Mouse (Mus musculus) midbrain, embryonic 10.5 days (tissue): ENCODE data around the gene Dscam. TPM values are rescaled to one million over a fixed set of nuclear protein-coding genes. Genes with fewer than 3 reads are reported as not detected.

ENCODE experiments used
- DNase-seq: peaks from one replicate; pipeline ENCODE4 v3.0.0-alpha.2; 2017; ENCODE audit warnings: low spot score
- H3K27ac ChIP-seq: fragments of 300-500 bp; sonication (generic); replicated peaks from 2 replicates; pipeline ENCODE4 v1.5.1; 2016; ENCODE audit warnings: mild to moderate bottlenecking
- H3K27me3 ChIP-seq: fragments of 300-500 bp; sonication (generic); 2 replicates; pipeline ENCODE4 v1.6.1; 2016; ENCODE audit warnings: low read depth, mild to moderate bottlenecking; ENCODE audit not compliant: poor library complexity, severe bottlenecking
- H3K36me3 ChIP-seq: fragments of 300-500 bp; sonication (generic); 2 replicates; pipeline ENCODE4 v1.6.1; 2016; ENCODE audit warnings: mild to moderate bottlenecking, moderate library complexity
- H3K4me1 ChIP-seq: fragments of 300-500 bp; sonication (generic); 2 replicates; pipeline ENCODE4 v1.6.1; 2016
- H3K4me3 ChIP-seq: fragments of 300-500 bp; sonication (generic); 2 replicates; pipeline ENCODE4 v1.5.1; 2016; ENCODE audit warnings: mild to moderate bottlenecking, moderate library complexity
- H3K9me3 ChIP-seq: fragments of 300-500 bp; sonication (generic); replicated peaks from 2 replicates; pipeline ENCODE4 v1.6.1; 2016; ENCODE audit warnings: mild to moderate bottlenecking
- WGBS: fragments of 180-500 bp; shearing (Covaris S2); methylation state at CpG from one replicate; pipeline ENCODE4 v1.1.7; 2016; 5-methylcytosine and 5-hydroxymethylcytosine counted together
- polyA plus RNA-seq: library from polyadenylated mRNA; unstranded; fragments of >200 nt; fragmentation: Nextera tagmentation; extraction: Ambion mirVana; gene quantifications from 2 replicates; pipeline ENCODE4 v1.2.1, GENCODE M21; 2016

Gene Dscam
- polyA plus RNA-seq, 1 experiment from 2014 or later = 0.46 TPM

DNA sequence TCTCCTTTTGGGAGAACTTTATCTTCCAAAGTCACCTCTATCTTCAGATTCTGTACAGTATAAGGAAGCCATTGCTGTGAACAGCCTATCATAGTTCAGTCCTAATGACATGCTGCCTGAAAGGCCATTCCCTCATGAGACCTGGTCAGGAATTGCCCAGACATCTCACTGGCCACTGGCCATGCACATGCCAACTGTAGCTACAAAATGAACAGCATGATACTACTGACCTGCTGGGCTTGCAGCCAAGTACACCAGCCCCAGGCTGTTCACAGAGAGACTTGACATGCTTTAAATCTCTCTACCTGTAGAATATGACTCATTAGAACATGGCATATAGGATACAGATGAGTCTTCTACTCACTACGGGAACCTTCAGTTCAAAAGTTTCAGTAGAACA, 364.3 kb downstream of the Dscam start:
- no peak overlapping the region for H3K4me3 ChIP-seq
- WGBS = 92% methylated on average over 1 of the region's 1 CpGs
- H3K9me3 ChIP-seq = no peaks in the 10 kb centered on the region
- H3K27me3 ChIP-seq = no peaks in the 10 kb centered on the region
- no peaks in the 10 kb centered on the region for H3K36me3 ChIP-seq
- DNase-seq = no peak
- no peaks in the 10 kb centered on the region for H3K4me1 ChIP-seq
- H3K27ac ChIP-seq = no peak overlapping the region

DNA sequence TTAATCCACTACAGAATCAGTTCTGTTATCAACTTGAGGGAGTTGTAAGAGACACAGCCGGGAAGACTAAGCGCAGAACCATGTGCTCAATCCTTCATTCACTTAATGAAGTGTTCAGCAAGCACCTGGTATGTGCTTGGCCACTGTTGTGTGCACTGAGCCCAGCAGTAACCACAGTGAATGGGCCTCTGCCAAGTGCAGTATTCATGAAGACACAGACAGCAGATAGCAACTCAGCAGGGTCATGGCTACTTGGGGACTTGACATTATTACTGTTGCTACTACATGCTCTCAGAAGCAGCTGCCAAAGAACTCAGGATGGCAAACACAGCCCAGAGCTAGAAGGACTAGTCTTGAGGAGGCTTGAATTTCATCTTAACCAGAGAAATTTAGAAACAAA, 367.9 kb downstream of the Dscam start:
- 85% methylated on average over 2 of the region's 2 CpGs for WGBS
- no peak overlapping the region for H3K27ac ChIP-seq
- H3K4me3 ChIP-seq = no peak overlapping the region

DNA sequence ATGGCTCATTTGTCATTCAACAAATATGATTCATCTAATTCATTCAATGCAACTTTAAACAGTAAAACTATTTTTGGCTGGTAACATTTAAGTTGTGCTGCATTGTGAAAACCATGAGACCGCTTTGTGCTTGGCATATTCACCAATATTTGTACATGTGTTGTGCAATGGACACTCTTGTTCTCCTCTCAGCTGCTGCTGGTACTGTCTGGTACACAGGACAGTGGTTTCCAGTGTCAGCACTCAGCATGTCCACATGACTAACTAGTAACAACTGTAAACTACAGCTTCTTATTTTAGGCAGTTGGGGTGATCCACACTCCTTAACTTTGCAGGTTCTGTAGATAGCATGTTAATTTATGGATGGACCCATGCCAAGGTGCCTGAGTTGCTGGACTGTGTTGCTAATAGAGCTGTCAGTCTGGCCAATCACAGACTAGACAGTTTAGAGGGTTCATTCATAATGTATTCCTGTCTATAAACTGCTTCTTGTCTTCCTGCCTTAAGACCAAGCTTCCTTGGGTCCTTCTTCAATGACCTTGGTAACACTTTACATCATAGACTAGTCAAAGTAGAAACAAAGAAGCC, 368.8 kb downstream of the Dscam start:
- Histone ChIP-seq H3K4me3 (no peak overlapping the region), H3K36me3 (no peaks in the 10 kb centered on the region), H3K4me1 (no peaks in the 10 kb centered on the region), H3K27me3 (no peaks in the 10 kb centered on the region), H3K9me3 (no peaks in the 10 kb centered on the region), H3K27ac (no peak overlapping the region)
- WGBS = 98% methylated on average over 1 of the region's 1 CpGs
- no peak for DNase-seq

More for the DNA sequence above, 367.9 kb downstream of the Dscam start:
- Histone ChIP-seq H3K36me3 (no peaks in the 10 kb centered on the region), H3K27me3 (no peaks in the 10 kb centered on the region), H3K4me1 (no peaks in the 10 kb centered on the region), H3K9me3 (no peaks in the 10 kb centered on the region)
- DNase-seq = no peak

GRCm38 (mm10) chr16:96795431-96795830, 375.1 kb downstream of the Dscam start:
- Histone ChIP-seq H3K4me3 (no peak overlapping the region), H3K36me3 (no peaks in the 10 kb centered on the region), H3K9me3 (no peaks in the 10 kb centered on the region), H3K27me3 (no peaks in the 10 kb centered on the region), H3K27ac (no peak overlapping the region), H3K4me1 (no peaks in the 10 kb centered on the region)
- peak; percentile 23 for DNase-seq
- 48% methylated on average over 2 of the region's 2 CpGs for WGBS

GRCm38 (mm10) chr16:96791307-96791706, 379.2 kb downstream of the Dscam start:
- H3K4me1 ChIP-seq = no peaks in the 10 kb centered on the region
- no peaks in the 10 kb centered on the region for H3K36me3 ChIP-seq
- H3K9me3 ChIP-seq = no peaks in the 10 kb centered on the region
- no peaks in the 10 kb centered on the region for H3K27me3 ChIP-seq
- 80% methylated on average over 2 of the region's 2 CpGs for WGBS
- H3K4me3 ChIP-seq = no peak overlapping the region
- no peak overlapping the region for H3K27ac ChIP-seq
- no peak for DNase-seq

DNA sequence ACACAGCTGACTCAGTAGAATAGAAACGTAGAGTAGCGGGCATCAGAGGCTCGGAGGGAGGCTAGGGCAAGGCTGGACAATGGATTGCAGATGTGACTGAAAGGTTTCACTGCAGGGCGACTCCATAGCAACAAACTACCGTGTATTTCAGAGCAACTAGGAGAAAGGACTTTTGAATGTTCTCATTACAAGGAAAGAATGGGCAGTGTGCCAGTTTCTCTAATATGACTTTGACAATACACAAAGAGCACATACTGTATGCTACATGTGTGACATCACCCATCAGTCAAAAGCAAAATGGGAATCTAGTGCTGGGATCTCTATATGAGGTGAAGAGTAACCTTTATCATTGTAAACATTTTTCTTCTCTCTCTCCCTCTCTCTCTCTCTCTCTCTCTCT, 382.3 kb downstream of the Dscam start:
- WGBS = 79% methylated on average over 5 of the region's 5 CpGs
- Histone ChIP-seq H3K27me3 (no peaks in the 10 kb centered on the region), H3K36me3 (no peaks in the 10 kb centered on the region), H3K4me1 (no peaks in the 10 kb centered on the region), H3K4me3 (no peak overlapping the region), H3K27ac (no peak overlapping the region), H3K9me3 (no peaks in the 10 kb centered on the region)
- DNase-seq = no peak

GRCm38 (mm10) chr16:96779021-96779420, 391.5 kb downstream of the Dscam start:
- H3K4me3 ChIP-seq = no peak overlapping the region
- H3K9me3 ChIP-seq = no peaks in the 10 kb centered on the region
- H3K4me1 ChIP-seq = peaks cover 14% of the 10 kb centered on the region
- DNase-seq = peak; percentile 19
- H3K36me3 ChIP-seq = no peaks in the 10 kb centered on the region
- 41% methylated on average over 5 of the region's 5 CpGs for WGBS
- peak overlapping the region; percentile 67 for H3K27ac ChIP-seq
- no peaks in the 10 kb centered on the region for H3K27me3 ChIP-seq

DNA sequence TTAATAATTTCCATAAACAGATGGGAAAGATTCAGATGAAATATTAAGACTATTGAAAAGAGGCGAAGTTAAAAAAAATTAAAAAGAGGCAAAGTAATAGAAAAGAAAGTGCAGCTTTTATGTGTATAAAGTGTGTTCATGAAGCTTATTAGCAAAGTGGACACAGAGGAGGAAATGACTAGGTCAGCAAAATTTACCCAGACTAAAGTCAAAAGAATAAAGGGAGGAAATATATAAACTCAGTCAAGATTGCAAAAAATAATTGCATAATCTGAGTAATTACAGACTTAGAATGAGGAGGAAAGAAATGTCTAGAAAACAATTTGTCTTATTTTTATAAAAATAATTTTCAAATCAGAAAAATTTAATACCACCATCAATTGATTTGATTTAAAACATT, 396.3 kb downstream of the Dscam start:
- Histone ChIP-seq H3K27ac (no peak overlapping the region), H3K36me3 (no peaks in the 10 kb centered on the region), H3K27me3 (no peaks in the 10 kb centered on the region), H3K9me3 (no peaks in the 10 kb centered on the region), H3K4me3 (no peak overlapping the region), H3K4me1 (peaks cover 8% of the 10 kb centered on the region)
- no peak for DNase-seq
- WGBS = 80% methylated on average over 1 of the region's 1 CpGs

DNA sequence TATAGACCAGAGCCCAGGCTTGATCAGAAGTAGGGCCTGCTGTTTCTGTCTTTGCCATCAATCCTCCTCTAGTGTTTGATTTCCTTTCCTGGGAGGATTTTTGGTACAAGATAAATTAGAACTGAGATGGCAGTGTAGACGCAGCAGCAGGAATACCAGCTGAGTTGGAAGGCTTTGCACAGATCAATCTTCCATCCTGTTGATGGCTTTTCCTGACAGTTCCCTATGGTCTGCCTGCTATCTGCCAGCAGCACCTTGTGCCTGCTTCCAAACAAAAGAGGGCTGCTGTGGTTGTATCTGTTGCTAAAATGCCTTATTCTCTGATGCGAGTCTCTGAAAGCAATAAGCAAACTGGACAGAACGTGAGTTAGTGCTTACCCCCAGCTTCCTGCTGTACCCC, 402.6 kb downstream of the Dscam start:
- no peak for DNase-seq
- Histone ChIP-seq H3K36me3 (no peaks in the 10 kb centered on the region), H3K4me1 (peaks cover 10% of the 10 kb centered on the region; the same call in 1 of the 2 replicates), H3K9me3 (no peaks in the 10 kb centered on the region), H3K4me3 (no peak overlapping the region), H3K27ac (no peak overlapping the region; the same call in 1 of the 2 replicates), H3K27me3 (no peaks in the 10 kb centered on the region)
- 75% methylated on average over 3 of the region's 3 CpGs for WGBS

GRCm38 (mm10) chr16:96767508-96767907, 403.0 kb downstream of the Dscam start:
- Histone ChIP-seq H3K36me3 (no peaks in the 10 kb centered on the region), H3K27ac (peak overlapping the region; percentile 69), H3K4me1 (peaks cover 10% of the 10 kb centered on the region; the same call in 1 of the 2 replicates), H3K27me3 (no peaks in the 10 kb centered on the region), H3K4me3 (no peak overlapping the region), H3K9me3 (no peaks in the 10 kb centered on the region)
- WGBS = 34% methylated on average over 4 of the region's 4 CpGs
- DNase-seq = no peak

GRCm38 (mm10) chr16:96761225-96761624, 409.3 kb downstream of the Dscam start:
- no peaks in the 10 kb centered on the region for H3K9me3 ChIP-seq
- no peak overlapping the region for H3K4me3 ChIP-seq
- no peaks in the 10 kb centered on the region for H3K36me3 ChIP-seq
- H3K27me3 ChIP-seq = peaks cover 7% of the 10 kb centered on the region; the same call in 1 of the 2 replicates
- H3K4me1 ChIP-seq = peaks cover 32% of the 10 kb centered on the region
- 0 out of 2 replicates have a peak overlapping the region, but pooled peaks have one; percentile 29 for H3K27ac ChIP-seq
- WGBS = 49% methylated on average over 12 of the region's 12 CpGs
- no peak for DNase-seq

- H3K27ac ChIP-seq = no peak overlapping the region; the same call in 1 of the 2 replicates
- peaks cover 11% of the 10 kb centered on the region; the same call in 1 of the 2 replicates for H3K27me3 ChIP-seq
- no peaks in the 10 kb centered on the region for H3K36me3 ChIP-seq
- peaks cover 43% of the 10 kb centered on the region for H3K4me1 ChIP-seq
- WGBS = 67% methylated on average over 5 of the region's 5 CpGs
- H3K9me3 ChIP-seq = no peaks in the 10 kb centered on the region
- H3K4me3 ChIP-seq = no peak overlapping the region
- DNase-seq = no peak
These were observed 411.4 kb downstream of the Dscam start for GRCm38 (mm10) chr16:96759081-96759603.

DNA sequence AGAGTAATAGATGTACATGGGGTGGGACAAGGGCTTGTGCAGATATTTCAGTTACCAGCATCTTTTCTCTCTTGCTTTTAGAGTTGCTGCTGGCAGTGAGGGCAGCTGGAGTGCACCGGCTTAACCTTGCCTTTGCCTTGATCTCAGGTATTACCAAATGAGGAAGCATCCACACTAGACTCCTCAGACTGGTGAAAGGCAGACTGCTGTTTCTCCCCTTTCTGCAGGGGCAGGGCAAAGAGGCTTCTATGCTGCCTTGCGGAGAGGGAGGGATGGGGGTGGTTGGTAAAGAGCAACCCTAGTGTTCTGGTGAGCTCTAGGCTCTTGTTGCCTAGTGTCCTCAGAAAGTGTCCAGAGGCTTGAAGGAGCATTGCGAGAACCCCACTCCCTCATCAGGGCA, 412.2 kb downstream of the Dscam start:
- peaks cover 11% of the 10 kb centered on the region; the same call in 1 of the 2 replicates for H3K27me3 ChIP-seq
- DNase-seq = no peak
- peaks cover 48% of the 10 kb centered on the region for H3K4me1 ChIP-seq
- WGBS = 41% methylated on average over 3 of the region's 3 CpGs
- H3K36me3 ChIP-seq = no peaks in the 10 kb centered on the region
- H3K27ac ChIP-seq = peak overlapping the region; percentile 67; the same call in 1 of the 2 replicates
- no peaks in the 10 kb centered on the region for H3K9me3 ChIP-seq
- no peak overlapping the region for H3K4me3 ChIP-seq
